Mouse (Mus musculus): ENCODE data around the gene Mief2.

The Mief2 gene

GRCm38 (mm10) chr11:60728260-60728761 is at the start of gene Mief2:
Mief2 (plus strand) TSS chr11:60728398.
- CTCF ChIA-PET = no interaction called here

- CTCF ChIA-PET = no interaction called here
Observed at GRCm38 (mm10) chr11:60696165-60696564, 32.0 kb upstream of the Mief2 start.

DNA sequence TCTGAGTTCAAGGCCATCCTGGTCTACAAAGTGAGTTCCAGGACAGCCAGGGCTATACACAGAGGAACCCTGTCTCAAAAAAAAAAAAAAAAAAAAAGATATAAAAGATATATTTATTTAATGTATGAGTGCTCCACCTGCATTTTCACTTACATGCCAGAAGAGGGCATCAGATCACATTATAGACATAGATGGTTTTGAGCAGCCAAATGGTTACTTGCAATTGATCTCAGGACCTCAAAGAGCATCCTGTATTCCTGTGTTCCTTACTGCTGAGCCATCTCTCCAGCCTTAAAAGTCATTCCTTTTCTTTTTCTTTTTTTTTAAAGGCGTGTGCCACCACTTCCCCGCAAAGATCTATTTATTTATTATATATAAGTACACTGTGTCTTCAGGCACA is 30.6 kb upstream of the Mief2 start:
- CTCF ChIA-PET = no interaction called here

DNA sequence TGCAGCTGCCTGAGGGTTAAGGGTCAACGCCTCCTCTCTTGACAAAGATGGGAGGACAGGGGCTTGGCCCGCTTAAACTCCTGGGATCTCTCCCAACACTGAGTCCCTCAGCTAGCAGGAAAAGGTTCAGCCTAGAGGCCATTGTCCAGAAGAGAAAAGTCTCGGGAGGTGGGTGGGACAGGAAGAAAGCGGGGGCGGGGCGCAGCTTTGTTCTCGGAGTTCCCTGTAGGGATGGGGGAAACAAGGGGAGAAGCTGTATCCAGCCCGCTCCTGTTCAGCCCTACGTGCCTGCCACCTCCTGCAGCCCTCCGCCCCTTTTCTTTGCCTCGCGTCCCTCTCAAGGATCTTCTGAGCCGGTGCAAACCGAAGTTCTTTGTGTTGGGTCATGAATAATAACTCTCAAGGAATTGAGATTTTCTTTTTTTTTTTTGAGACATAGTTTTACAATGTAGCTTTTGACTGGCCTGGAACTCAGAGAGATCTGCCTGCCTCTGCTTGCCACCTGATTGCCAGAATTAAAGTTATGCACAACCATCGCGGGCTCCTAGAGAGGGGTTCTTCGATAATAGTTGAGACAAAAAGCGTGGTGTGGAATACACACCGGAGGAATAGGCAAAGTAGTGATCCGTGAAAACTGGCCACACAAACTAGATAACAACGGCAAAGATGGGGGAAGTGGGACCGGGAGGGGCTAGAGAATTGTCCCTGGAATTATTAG is 29.2 kb upstream of the Mief2 start:
- CTCF ChIA-PET = interaction anchor here (0.6 to 1.2 kb wide), 4 partner anchors 13 to 1507 kb away, joined by 3 to 7 read pairs (median 6); no protein-coding TSS in a partner anchor

GRCm38 (mm10) chr11:60699524-60700075 is 28.6 kb upstream of the Mief2 start, which contains the start of gene Llgl1:
Llgl1 (plus strand) TSS chr11:60699723.
- CTCF ChIA-PET = interaction anchor here (0.6 to 1.2 kb wide), 4 partner anchors 13 to 1507 kb away, joined by 3 to 7 read pairs (median 6); no protein-coding TSS in a partner anchor

- CTCF ChIA-PET = no interaction called here
Observed at GRCm38 (mm10) chr11:60700320-60701185, 27.6 kb upstream of the Mief2 start.

DNA sequence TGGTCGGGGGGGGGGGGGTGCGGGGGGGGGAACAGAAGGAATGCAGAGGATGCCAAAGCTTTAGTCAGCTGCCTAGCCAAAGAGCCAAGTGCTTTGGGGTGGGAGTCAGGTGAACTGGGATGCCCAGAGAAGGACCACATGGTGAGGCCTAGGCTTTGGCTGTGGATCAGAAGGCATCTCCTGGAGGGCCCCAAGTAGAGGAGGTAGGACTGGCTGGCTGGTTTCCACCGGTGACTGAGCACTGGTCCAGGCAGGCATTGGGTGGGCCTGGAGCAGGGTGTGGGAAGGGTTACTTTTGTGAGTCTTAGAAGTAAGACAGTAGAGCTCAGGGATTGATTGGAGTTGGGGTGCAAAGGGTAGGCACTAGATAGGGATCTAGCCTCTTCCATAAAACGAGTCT is 26.6 kb upstream of the Mief2 start:
- CTCF ChIA-PET = no interaction called here

DNA sequence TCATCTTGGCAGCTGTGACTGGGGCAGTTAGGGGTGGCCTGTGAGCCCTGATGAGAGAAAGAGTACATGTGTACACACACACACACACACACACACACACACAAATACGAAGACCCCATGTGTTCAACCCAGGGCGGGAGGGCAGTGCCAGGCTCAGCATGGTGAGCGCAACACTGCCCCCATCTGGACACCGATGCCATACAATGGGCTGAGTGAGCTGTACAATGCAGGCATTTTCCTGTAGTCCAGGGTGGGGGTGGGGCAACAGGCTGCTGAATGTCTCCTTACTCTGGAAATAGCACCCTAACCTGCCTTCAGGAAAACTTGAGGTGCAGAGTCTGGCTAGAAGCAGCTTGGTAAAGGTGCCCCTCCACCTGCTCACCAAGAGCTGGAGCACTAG is 25.1 kb upstream of the Mief2 start:
- CTCF ChIA-PET = no interaction called here

DNA sequence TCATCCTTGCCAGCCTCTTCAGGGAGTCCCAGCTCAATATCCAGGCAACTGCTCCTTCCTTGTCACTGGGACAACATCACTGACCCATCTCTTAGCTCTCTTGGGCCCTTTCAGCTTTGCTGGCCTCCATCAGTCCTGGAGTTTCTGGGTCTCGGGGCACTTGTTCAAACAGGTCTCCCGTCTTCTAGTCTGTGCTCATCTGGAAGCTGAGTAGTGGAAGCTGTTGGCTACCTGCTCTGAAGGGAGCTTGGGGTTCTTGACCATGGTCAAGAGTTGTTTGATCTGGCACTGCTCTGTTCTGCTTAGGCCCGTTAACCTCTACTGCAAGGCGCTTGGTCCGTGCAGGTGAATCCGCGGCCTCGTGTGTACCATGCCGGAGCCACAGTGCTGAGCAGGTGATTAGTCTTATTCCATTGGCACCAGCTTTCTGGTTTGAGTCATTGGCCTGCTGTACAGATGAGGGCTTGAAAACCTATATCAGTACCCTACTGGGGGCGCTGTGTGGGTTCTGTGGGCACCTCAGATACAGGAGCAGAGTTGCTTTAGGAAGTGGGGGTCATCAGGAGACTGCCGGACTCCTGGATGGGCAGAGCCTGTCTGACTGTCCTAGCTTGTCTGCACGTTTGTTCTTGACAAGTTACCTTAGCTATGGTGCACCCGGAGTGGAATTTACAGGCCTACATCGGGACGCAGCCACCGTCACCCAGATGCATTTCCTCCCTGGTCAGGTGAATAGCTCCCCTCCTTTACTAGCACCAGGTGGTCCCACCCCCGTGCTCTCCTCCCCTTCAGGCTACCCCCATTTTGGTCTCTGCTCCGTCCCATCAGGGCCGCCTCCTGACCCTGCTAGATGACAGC is 23.9 kb upstream of the Mief2 start:
- CTCF ChIA-PET = interaction anchor here (0.9 kb wide), 1 partner anchor 14 kb away, joined by 3 read pairs; no protein-coding TSS in a partner anchor

- CTCF ChIA-PET = no interaction called here
Observed at GRCm38 (mm10) chr11:60705255-60705654, 22.9 kb upstream of the Mief2 start.

- CTCF ChIA-PET = no interaction called here
Observed at GRCm38 (mm10) chr11:60706076-60706475, 22.1 kb upstream of the Mief2 start.

- CTCF ChIA-PET = no interaction called here
Observed at GRCm38 (mm10) chr11:60706696-60707480, 21.3 kb upstream of the Mief2 start.

- CTCF ChIA-PET = no interaction called here
Observed at GRCm38 (mm10) chr11:60707672-60708071, 20.5 kb upstream of the Mief2 start.

DNA sequence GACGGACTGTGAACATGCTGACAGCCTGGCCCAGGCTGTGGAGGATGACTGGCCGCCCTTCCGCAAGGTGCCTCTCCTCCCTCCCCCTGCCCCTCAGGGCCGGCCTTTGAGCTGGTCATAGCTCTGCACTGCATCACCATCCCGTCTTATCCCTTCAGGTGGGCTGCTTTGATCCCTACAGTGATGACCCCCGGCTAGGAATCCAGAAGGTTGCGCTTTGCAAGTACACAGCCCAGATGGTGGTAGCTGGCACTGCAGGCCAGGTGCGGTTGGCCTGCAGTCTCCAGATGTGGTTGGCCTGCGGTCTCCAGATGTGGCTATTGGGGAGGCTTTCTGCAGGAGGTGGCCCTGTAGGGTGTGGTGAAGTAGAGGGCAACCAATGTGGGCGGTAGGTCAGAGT is 19.6 kb upstream of the Mief2 start:
- CTCF ChIA-PET = no interaction called here

- CTCF ChIA-PET = no interaction called here
Observed at GRCm38 (mm10) chr11:60709481-60710465, 18.4 kb upstream of the Mief2 start.

- CTCF ChIA-PET = no interaction called here
Observed at GRCm38 (mm10) chr11:60711218-60711617, 17.0 kb upstream of the Mief2 start.

- CTCF ChIA-PET = interaction anchor here (0.6 kb wide), 1 partner anchor 13 kb away, joined by 3 read pairs; the partner anchor contains the start of gene Llgl1
Observed at GRCm38 (mm10) chr11:60712040-60712439, 16.2 kb upstream of the Mief2 start.

GRCm38 (mm10) chr11:60712639-60713255 is 15.5 kb upstream of the Mief2 start:
- CTCF ChIA-PET = interaction anchor here (0.6 kb wide), 1 partner anchor 13 kb away, joined by 3 read pairs; the partner anchor contains the start of gene Llgl1

DNA sequence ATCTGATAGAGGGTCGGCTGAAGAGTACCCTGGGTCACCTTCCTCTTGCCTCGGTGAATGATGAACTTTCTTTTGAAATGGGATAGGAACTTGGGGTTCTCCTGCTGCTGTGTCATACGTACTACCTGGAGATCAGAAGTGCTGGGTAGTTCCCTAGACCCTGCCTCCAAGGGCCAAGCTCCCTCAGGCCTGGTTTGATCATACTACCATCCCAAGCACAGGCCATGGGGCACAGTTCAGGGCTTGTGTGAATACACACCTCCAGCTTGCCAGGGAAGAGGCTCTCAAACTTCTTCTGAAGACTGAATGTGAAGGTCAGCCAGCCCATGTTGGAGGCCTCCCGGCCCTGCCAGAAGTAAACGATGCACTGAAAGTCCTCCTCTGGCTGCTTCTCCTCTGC is 12.4 kb upstream of the Mief2 start:
- CTCF ChIA-PET = no interaction called here
